Mouse (Mus musculus) testis, adult 2 months (tissue): ENCODE measurements around the gene Tmub1. TPM values are rescaled to one million over a fixed set of nuclear protein-coding genes. Genes with fewer than 3 reads are reported as not detected.
"Not testable (repeated sequence)": the region's sequence is repeated elsewhere in the genome, so short reads cannot be mapped to it uniquely, and the experiment has no call there.

Experiments
- H3K27ac ChIP-seq: fragments of 200-500 bp; 2 replicates; pipeline ENCODE4 v1.5.1; 2012; ENCODE audit warnings: low read depth, low read length; ENCODE audit not compliant: control insufficient read depth, insufficient read depth
- H3K27me3 ChIP-seq: fragments of 200-500 bp; 2 replicates; pipeline ENCODE4 v1.6.1; 2012; ENCODE audit warnings: mild to moderate bottlenecking, low read length, moderate library complexity; ENCODE audit not compliant: control insufficient read depth, insufficient read depth
- H3K36me3 ChIP-seq: fragments of 200-500 bp; 2 replicates; pipeline ENCODE4 v1.6.1; 2012; ENCODE audit warnings: mild to moderate bottlenecking, low read length; ENCODE audit not compliant: control insufficient read depth, insufficient read depth
- H3K4me1 ChIP-seq: fragments of 200-500 bp; 2 replicates; pipeline ENCODE4 v1.6.1; 2012; ENCODE audit warnings: low read length; ENCODE audit not compliant: control insufficient read depth, insufficient read depth
- H3K4me3 ChIP-seq: fragments of 200-500 bp; 2 replicates; pipeline ENCODE4 v1.5.1; 2012; ENCODE audit warnings: low read depth, mild to moderate bottlenecking, low read length, moderate library complexity, mixed read lengths; ENCODE audit not compliant: control insufficient read depth
- CTCF ChIP-seq: fragments of 200-500 bp; IDR thresholded peaks from 2 replicates; pipeline ENCODE4 v1.5.1; 2012; ENCODE audit warnings: low read depth, mild to moderate bottlenecking, inconsistent platforms, low read length, moderate library complexity; ENCODE audit not compliant: control insufficient read depth, insufficient read depth, insufficient replicate concordance
- POLR2A ChIP-seq: fragments of 200-500 bp; IDR thresholded peaks from 2 replicates; pipeline ENCODE4 v1.6.1; 2012; ENCODE audit warnings: low read depth, mild to moderate bottlenecking, inconsistent platforms, low read length, moderate library complexity; ENCODE audit not compliant: control insufficient read depth
- polyA plus RNA-seq: library from polyadenylated mRNA; depleted of rRNA; stranded (reverse); fragments of >200 nt; gene quantifications from 2 replicates; pipeline ENCODE4 v1.2.3, GENCODE M21; 2012; rRNA removed

The Tmub1 gene
- polyA plus RNA-seq, 1 experiment: 5.7 TPM

- Histone ChIP-seq H3K4me1 (0 out of 2 replicates have a peak, but pooled peaks cover 2% of the 10 kb centered on the region), H3K4me3 (no peak overlapping the region), H3K27ac (no peak overlapping the region), H3K36me3 (no peaks in the 10 kb centered on the region; the same call in 1 of the 2 replicates), H3K27me3 (no peaks in the 10 kb centered on the region)
- TF ChIP-seq CTCF (no peak), POLR2A (no peak)
Observed at GRCm38 (mm10) chr5:24408651-24409050, 39.0 kb downstream of the Tmub1 start.

- no peaks in the 10 kb centered on the region for H3K4me1 ChIP-seq
- H3K27me3 ChIP-seq: no peaks in the 10 kb centered on the region
- TF ChIP-seq CTCF: no peak
- no peak for TF ChIP-seq POLR2A
- H3K4me3 ChIP-seq: no peak overlapping the region
- H3K27ac ChIP-seq: no peak overlapping the region
- H3K36me3 ChIP-seq: no peaks in the 10 kb centered on the region; the same call in none of the 2 replicates
Observed at GRCm38 (mm10) chr5:24405389-24405876, 42.2 kb downstream of the Tmub1 start.

GRCm38 (mm10) chr5:24404594-24405360, 42.9 kb downstream of the Tmub1 start:
- no peak for TF ChIP-seq CTCF
- TF ChIP-seq POLR2A: no peak
- Histone ChIP-seq H3K27me3 (no peaks in the 10 kb centered on the region), H3K27ac (no peak overlapping the region), H3K4me1 (no peaks in the 10 kb centered on the region), H3K4me3 (no peak overlapping the region), H3K36me3 (no peaks in the 10 kb centered on the region; the same call in none of the 2 replicates)

- H3K27me3 ChIP-seq: no peaks in the 10 kb centered on the region
- no peaks in the 10 kb centered on the region; the same call in 1 of the 2 replicates for H3K36me3 ChIP-seq
- H3K27ac ChIP-seq: no peak overlapping the region
- no peak overlapping the region for H3K4me3 ChIP-seq
- TF ChIP-seq POLR2A: no peak
- no peaks in the 10 kb centered on the region for H3K4me1 ChIP-seq
Observed at GRCm38 (mm10) chr5:24401969-24402368, 45.7 kb downstream of the Tmub1 start.

- Histone ChIP-seq H3K36me3 (no peaks in the 10 kb centered on the region; the same call in 1 of the 2 replicates), H3K4me3 (no peak overlapping the region), H3K27me3 (no peaks in the 10 kb centered on the region), H3K4me1 (no peaks in the 10 kb centered on the region), H3K27ac (no peak overlapping the region)
- no peak for TF ChIP-seq POLR2A
- no peak for TF ChIP-seq CTCF
Observed at GRCm38 (mm10) chr5:24400911-24401605, 46.6 kb downstream of the Tmub1 start.

- Histone ChIP-seq H3K27me3 (no peaks in the 10 kb centered on the region), H3K4me1 (no peaks in the 10 kb centered on the region), H3K27ac (no peak overlapping the region), H3K4me3 (no peak overlapping the region), H3K36me3 (no peaks in the 10 kb centered on the region; the same call in 1 of the 2 replicates)
- TF ChIP-seq CTCF: no peak
- TF ChIP-seq POLR2A: no peak
Observed at GRCm38 (mm10) chr5:24400362-24400761, 47.3 kb downstream of the Tmub1 start.

GRCm38 (mm10) chr5:24399686-24400085, 48.0 kb downstream of the Tmub1 start:
- H3K27ac ChIP-seq: no peak overlapping the region
- H3K4me3 ChIP-seq: no peak overlapping the region
- no peaks in the 10 kb centered on the region; the same call in 1 of the 2 replicates for H3K36me3 ChIP-seq
- H3K27me3 ChIP-seq: no peaks in the 10 kb centered on the region
- TF ChIP-seq POLR2A (no peak), CTCF (no peak)
- no peaks in the 10 kb centered on the region; the same call in 1 of the 2 replicates for H3K4me1 ChIP-seq

GRCm38 (mm10) chr5:24396254-24396653, 51.4 kb downstream of the Tmub1 start:
- H3K36me3 ChIP-seq, H3K27me3 ChIP-seq: not testable (repeated sequence)

More at GRCm38 (mm10) chr5:24396254-24396653, 51.4 kb downstream of the Tmub1 start:
- not testable (repeated sequence) for H3K4me1 ChIP-seq, H3K4me3 ChIP-seq, H3K27ac ChIP-seq

Other genes with a start within 250 kb of the Tmub1 start
- gene Kcnh2, start 96.2 kb downstream of the Tmub1 start, polyA plus RNA-seq: 23.6 and 26.2 TPM in 2 replicates
- 1.9 and 2.2 TPM in 2 replicates for gene Nos3, start 83.0 kb downstream of the Tmub1 start, polyA plus RNA-seq
- gene Atg9b, start 55.7 kb downstream of the Tmub1 start, polyA plus RNA-seq: 1.1 and 1.3 TPM in 2 replicates
- 28.1 and 30.2 TPM in 2 replicates for gene Abcb8, start 54.2 kb downstream of the Tmub1 start, polyA plus RNA-seq
- 1.1 and 1.7 TPM in 2 replicates for gene Asic3, start 34.5 kb downstream of the Tmub1 start, polyA plus RNA-seq
- 40.6 and 52.3 TPM in 2 replicates for gene Cdk5, start 24.3 kb downstream of the Tmub1 start, polyA plus RNA-seq
- 46.4 and 46.9 TPM in 2 replicates for gene Slc4a2, start 24.0 kb downstream of the Tmub1 start, polyA plus RNA-seq
- gene Fastk, start 2.6 kb downstream of the Tmub1 start, polyA plus RNA-seq: 243 and 247 TPM in 2 replicates
- gene Agap3, start 4.3 kb upstream of the Tmub1 start, polyA plus RNA-seq: 29.5 and 31.0 TPM in 2 replicates
- gene Gbx1, start 79.3 kb upstream of the Tmub1 start, polyA plus RNA-seq: 0.11 and 0.16 TPM in 2 replicates
- gene Asb10, start 93.1 kb upstream of the Tmub1 start, polyA plus RNA-seq: 0.46 and 0.52 TPM in 2 replicates
- gene 4931409K22Rik, start 109.0 kb upstream of the Tmub1 start, polyA plus RNA-seq: 108 and 117 TPM in 2 replicates
- gene Abcf2, start 129.6 kb upstream of the Tmub1 start, polyA plus RNA-seq: 184 and 194 TPM in 2 replicates
- 9.1 and 12.4 TPM in 2 replicates for gene Chpf2, start 138.9 kb upstream of the Tmub1 start, polyA plus RNA-seq
- gene Smarcd3, start 176.6 kb upstream of the Tmub1 start, polyA plus RNA-seq: 5.0 and 16.5 TPM in 2 replicates
- gene Nub1, start 237.7 kb upstream of the Tmub1 start, polyA plus RNA-seq: 46.5 and 49.9 TPM in 2 replicates